Mouse (Mus musculus): ENCODE measurements around the gene Bex6. TPM values are rescaled to one million over a fixed set of nuclear protein-coding genes. Genes with fewer than 3 reads are reported as not detected.

Gene Bex6
- polyA plus RNA-seq, 1 experiment from 2014 or later: not detected

DNA sequence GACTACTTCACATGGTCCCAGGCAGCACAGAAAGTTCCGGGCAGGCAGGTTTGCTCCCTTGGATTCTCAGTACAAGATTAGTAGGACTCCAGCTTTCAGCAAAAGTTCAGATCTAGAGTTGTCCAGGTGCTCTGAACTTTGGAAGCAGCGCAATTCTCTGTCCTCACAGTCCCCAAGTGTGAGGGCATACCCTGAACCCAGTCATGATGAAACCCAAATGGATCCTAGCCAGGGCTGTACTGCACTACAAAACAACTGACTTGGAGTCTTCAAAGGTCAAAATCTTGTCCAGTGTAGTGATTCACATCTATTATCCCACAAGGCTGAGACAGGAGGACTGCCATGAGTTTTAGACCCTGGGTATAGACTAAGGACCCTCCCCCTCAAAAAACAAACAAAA, 22.3 kb upstream of the Bex6 start:
- 90% methylated on average over 2 of the region's 2 CpGs for WGBS
- Histone ChIP-seq H3K4me3 (replicated peaks) (no peak overlapping the region), H3K9ac (replicated peaks) (no peak overlapping the region), H3K27ac (replicated peaks) (no peak overlapping the region), H3K9me3 (replicated peaks) (no peaks in the 10 kb centered on the region), H3K4me2 (no peak overlapping the region), H3K27me3 (replicated peaks) (no peaks in the 10 kb centered on the region), H3K4me1 (peaks cover 13% of the 10 kb centered on the region), H3K36me3 (no peaks in the 10 kb centered on the region)
- no peak for ATAC-seq (ENCODE audit: low FRiP score)

DNA sequence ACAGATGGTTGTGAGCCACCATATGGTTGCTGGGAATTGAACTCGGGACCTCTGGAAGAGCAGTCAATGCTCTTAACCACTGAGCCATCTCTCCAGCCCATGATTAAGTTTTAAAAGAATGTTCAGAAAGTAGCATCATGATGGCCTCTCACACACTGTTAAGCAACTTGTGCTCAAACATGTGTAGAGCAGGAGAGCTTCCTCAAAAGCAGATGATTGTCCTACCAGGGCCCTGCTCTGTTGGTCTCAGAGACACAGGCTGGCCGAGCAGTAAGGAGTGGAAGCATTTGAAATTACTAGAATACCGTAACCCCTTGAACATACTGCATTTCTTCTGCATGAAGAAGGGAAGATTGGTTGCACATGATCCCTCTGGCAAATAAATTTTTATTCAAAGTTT, 20.7 kb upstream of the Bex6 start:
- Histone ChIP-seq H3K4me3 (replicated peaks) (no peak overlapping the region), H3K9me3 (replicated peaks) (no peaks in the 10 kb centered on the region), H3K27me3 (replicated peaks) (no peaks in the 10 kb centered on the region), H3K36me3 (no peaks in the 10 kb centered on the region), H3K4me1 (peaks cover 11% of the 10 kb centered on the region), H3K4me2 (no peak overlapping the region), H3K27ac (replicated peaks) (no peak overlapping the region), H3K9ac (replicated peaks) (no peak overlapping the region)
- WGBS: 92% methylated on average over 3 of the region's 3 CpGs
- no peak for ATAC-seq (ENCODE audit: low FRiP score)

DNA sequence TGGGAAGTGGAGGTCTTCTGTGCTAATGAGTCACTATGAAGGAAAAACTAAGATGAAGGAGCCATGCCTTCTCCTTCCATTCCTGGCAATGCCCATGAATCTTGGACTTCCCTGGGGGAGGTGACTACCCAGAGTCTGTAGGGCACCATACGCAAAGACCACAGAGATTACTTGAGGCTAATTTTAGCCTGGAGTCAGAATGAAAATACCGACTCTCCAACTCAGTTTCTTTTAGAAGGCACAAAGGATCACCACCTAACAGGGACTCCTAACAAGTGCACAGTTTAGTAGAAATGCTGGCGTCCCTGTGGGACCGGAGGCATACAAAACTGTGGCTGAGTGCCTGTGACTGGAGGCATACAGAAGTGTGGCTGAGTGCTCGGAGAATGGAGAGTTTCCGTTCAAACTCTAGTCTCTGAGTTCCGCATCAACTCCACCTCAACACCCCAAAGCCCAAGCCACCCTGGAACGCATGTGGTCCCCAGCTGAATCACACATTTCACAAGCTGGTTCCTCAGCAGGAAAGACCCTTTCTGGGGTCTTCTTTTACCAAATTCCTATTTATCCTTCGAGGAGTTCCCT, 18.8 kb upstream of the Bex6 start:
- Histone ChIP-seq H3K27ac (replicated peaks) (no peak overlapping the region), H3K4me1 (peaks cover 8% of the 10 kb centered on the region), H3K4me2 (no peak overlapping the region), H3K9me3 (replicated peaks) (no peaks in the 10 kb centered on the region), H3K36me3 (no peaks in the 10 kb centered on the region), H3K27me3 (replicated peaks) (0 out of 2 replicates have a peak, but pooled peaks cover 4% of the 10 kb centered on the region), H3K9ac (replicated peaks) (no peak overlapping the region), H3K4me3 (replicated peaks) (no peak overlapping the region)
- 93% methylated on average over 9 of the region's 9 CpGs for WGBS
- ATAC-seq (ENCODE audit: low FRiP score): no peak

DNA sequence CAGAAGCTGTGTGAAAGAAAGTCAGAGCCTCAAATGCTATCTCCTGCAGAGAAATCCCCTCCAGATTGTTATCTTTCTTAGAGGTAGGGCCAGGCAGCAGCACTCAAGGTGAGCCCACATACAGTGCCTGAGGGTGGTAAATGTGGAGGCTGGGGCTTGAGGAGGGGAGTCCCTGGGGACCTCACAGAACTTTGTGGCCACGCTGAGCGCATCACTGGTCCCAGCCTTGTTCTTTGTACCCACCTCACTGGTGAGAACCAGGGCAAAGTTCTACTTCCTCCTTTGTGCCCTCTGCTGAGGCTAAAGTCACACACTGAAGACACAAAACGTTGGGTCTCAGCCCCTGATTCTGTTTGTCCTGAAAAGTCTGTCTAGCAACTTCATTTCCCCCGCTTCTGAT, 16.2 kb upstream of the Bex6 start:
- Histone ChIP-seq H3K4me2 (no peak overlapping the region), H3K9me3 (replicated peaks) (no peaks in the 10 kb centered on the region), H3K36me3 (no peaks in the 10 kb centered on the region), H3K4me3 (replicated peaks) (no peak overlapping the region), H3K4me1 (peaks cover 8% of the 10 kb centered on the region), H3K27ac (replicated peaks) (no peak overlapping the region), H3K9ac (replicated peaks) (no peak overlapping the region), H3K27me3 (replicated peaks) (0 out of 2 replicates have a peak, but pooled peaks cover 4% of the 10 kb centered on the region)
- no peak for ATAC-seq (ENCODE audit: low FRiP score)
- WGBS: 81% methylated on average over 4 of the region's 4 CpGs

DNA sequence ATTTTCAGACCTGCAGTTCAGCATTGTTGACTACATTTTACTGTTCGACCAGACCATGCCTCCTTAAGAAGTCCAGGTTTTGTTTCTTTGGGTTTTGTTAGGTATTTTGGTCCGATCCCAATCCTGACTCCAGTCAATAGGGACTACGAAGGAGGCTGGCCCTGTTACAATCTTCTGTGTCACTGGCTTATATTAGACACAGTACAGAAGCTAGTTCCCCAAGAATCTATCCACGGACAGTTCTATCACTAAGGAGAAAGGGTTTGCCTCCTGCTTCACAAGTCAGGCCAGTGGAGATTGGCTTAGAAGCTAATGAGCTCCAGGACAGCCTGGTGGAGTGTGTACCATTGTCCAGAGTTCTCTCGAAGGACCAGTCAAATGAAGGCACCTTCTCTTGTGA, 15.7 kb upstream of the Bex6 start:
- no peaks in the 10 kb centered on the region for H3K36me3 ChIP-seq
- H3K27me3 ChIP-seq (replicated peaks): 0 out of 2 replicates have a peak, but pooled peaks cover 4% of the 10 kb centered on the region
- no peaks in the 10 kb centered on the region for H3K9me3 ChIP-seq (replicated peaks)
- no peak overlapping the region for H3K4me3 ChIP-seq (replicated peaks)
- WGBS: 86% methylated on average over 5 of the region's 5 CpGs
- ATAC-seq (ENCODE audit: low FRiP score): no peak
- H3K9ac ChIP-seq (replicated peaks): no peak overlapping the region
- peaks cover 8% of the 10 kb centered on the region for H3K4me1 ChIP-seq
- no peak overlapping the region for H3K4me2 ChIP-seq
- no peak overlapping the region for H3K27ac ChIP-seq (replicated peaks)

DNA sequence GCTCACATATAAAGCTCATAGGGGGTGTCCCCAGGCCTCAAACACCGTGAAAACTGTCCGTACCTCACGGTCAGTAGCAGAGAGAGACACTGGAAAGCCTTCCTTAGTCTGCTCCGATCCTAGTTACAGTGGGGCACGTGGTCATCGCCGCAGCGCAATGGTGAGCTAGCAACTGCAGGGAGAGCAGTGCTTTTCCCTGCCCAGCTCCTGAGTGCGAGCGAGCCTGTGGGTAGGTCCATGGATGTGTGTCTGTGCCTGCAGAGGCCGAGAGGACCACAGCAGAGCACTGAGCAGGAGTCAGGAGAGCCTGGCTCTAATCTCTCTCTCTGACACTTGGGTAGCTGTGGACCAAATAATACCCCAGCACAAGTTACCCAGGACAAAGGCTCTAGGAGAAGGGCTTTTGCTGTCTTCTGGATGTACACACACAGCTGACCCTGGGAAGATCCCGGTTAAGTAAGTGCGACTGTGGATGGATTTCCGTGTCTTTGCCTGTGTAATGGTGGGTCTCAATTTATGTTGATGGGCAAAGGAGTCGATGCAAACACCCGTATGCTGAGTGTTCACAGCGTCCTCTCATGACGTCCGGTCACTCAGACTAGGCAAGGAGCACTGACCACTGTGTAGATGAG, 15.1 kb upstream of the Bex6 start:
- no peaks in the 10 kb centered on the region for H3K36me3 ChIP-seq
- H3K4me1 ChIP-seq: peaks cover 8% of the 10 kb centered on the region
- ATAC-seq (ENCODE audit: low FRiP score): no peak
- no peak overlapping the region for H3K9ac ChIP-seq (replicated peaks)
- 77% methylated on average over 19 of the region's 19 CpGs for WGBS
- 0 out of 2 replicates have a peak, but pooled peaks cover 4% of the 10 kb centered on the region for H3K27me3 ChIP-seq (replicated peaks)
- peak overlapping the region; percentile 72; the same call in 1 of the 2 replicates for H3K4me2 ChIP-seq
- H3K27ac ChIP-seq (replicated peaks): no peak overlapping the region
- peak overlapping the region; percentile 39 for H3K4me3 ChIP-seq (replicated peaks)
- H3K9me3 ChIP-seq (replicated peaks): no peaks in the 10 kb centered on the region

DNA sequence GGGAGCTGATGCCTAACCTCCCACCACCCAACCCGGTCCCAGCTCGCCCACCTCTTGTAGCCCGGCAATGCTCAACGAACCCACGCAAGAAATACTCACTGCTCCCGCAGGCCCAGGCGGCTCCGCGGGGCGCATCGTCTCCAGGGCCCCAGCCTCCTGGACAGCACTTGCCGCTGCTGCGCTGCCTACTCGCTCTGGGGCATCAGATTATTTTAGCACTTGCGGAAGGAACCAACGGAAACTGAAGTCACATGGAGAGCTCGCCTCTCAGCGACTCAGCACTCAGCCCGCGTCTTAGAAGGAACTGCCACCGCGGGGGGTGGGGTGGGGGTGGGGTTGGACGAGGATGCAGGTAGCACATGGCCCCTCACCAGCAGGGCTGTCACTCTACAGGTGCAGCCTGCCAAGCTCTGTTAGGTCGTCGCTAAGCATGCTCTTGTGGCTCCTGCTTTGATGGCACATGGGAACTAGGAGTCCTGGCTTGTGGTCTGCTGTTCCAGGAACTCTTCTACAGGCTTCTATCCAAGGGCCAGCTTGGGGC, 14.3 kb upstream of the Bex6 start, which contains the start of gene Nrros:
Nrros (minus strand) TSS at position 314 of the 541 bp plus-strand sequence.
- H3K9ac ChIP-seq (replicated peaks): peak within 1 kb of the TSS; percentile 41
- H3K9me3 ChIP-seq (replicated peaks): no peaks in the 10 kb centered on the region
- whole genome bisulfite sequencing: 5% methylated on average over 25 of the region's 25 CpGs
- peaks cover 8% of the 10 kb centered on the region for H3K4me1 ChIP-seq
- H3K4me2 ChIP-seq: peak within 1 kb of the TSS; percentile 72
- no peak within 1 kb of the TSS for H3K27ac ChIP-seq (replicated peaks)
- 0 out of 2 replicates have a peak, but pooled peaks cover 4% of the 10 kb centered on the region for H3K27me3 ChIP-seq (replicated peaks)
- ATAC-seq (ENCODE audit: low FRiP score): no peak
- peak within 1 kb of the TSS; percentile 39 for H3K4me3 ChIP-seq (replicated peaks)
- no peaks in the 10 kb centered on the region for H3K36me3 ChIP-seq

DNA sequence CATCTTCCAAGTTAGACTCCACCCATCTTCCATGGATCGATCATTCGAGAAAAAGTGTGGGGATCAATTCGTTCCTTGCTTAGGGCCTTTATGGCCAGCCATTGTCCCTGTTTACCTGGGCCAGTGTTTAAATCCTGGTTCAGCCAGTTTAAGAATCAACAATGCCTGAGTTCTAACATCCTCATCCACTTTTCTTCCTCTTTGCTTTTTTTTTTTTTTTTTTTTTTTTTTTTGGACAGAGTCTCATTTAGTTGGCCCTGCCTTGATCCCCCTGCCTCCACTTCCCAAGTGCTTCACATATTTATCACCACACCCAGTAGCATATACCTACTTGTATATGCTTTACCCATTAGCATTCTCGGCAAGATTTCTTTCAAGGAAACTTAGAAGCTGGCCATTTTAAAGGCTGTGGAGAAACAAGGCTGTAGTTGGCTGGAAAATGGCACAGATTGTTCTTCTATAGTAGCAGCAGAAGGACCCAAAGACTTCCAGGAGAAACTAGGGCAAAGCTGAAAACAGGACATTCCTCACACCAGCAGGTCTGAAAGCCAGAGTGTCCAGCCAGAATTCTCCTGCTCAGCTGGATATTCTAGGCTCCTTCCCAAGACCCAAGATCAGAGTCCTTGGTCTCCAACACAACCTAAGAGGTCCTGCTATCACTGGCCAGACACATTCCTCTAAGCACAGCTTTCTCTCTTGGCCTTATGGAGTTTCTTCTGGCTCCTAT, 11.6 kb upstream of the Bex6 start:
- 0 out of 2 replicates have a peak, but pooled peaks cover 4% of the 10 kb centered on the region for H3K27me3 ChIP-seq (replicated peaks)
- no peak overlapping the region for H3K27ac ChIP-seq (replicated peaks)
- peaks cover 8% of the 10 kb centered on the region for H3K4me1 ChIP-seq
- no peak overlapping the region for H3K9ac ChIP-seq (replicated peaks)
- no peaks in the 10 kb centered on the region for H3K9me3 ChIP-seq (replicated peaks)
- no peak for ATAC-seq (ENCODE audit: low FRiP score)
- no peak overlapping the region for H3K4me3 ChIP-seq (replicated peaks)
- H3K4me2 ChIP-seq: no peak overlapping the region
- no peaks in the 10 kb centered on the region for H3K36me3 ChIP-seq
- 98% methylated on average over 4 of the region's 4 CpGs for WGBS

DNA sequence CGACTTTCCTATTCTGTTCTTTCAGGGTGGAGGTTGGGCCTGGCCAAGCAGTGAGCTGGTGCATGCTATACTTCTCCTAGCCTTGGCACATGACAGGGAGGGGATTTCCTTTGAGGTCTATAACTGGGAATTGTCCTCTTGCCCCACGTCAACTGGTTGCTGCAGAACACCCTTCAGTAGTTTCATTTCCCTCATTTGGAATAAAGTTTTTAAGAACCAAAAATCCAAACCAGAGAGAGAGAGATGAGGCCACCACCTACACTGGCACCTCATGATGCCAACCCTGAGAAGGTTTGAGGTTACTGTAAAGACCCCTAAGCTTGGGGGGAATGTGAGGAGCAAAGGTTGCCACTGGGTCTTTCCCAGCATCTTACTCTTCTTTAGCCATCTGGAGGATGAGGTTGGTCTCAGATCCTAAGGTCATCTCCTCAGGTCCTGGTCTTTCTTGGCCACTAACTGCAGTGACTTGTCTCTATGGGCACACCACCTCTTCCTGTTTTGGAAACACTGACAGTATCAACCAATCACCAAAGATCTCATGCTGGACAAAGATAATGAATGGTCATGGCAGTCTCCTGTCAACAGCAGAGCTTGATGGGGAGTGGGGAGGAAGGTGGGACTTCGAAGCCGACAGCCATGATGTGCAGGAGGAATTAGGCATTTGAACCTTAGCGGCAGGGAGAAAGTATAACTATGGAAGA, 8.4 kb upstream of the Bex6 start:
- H3K9me3 ChIP-seq (replicated peaks): no peaks in the 10 kb centered on the region
- H3K4me1 ChIP-seq: no peaks in the 10 kb centered on the region
- H3K27ac ChIP-seq (replicated peaks): no peak overlapping the region
- H3K27me3 ChIP-seq (replicated peaks): no peaks in the 10 kb centered on the region
- no peaks in the 10 kb centered on the region for H3K36me3 ChIP-seq
- H3K4me2 ChIP-seq: no peak overlapping the region
- no peak overlapping the region for H3K4me3 ChIP-seq (replicated peaks)
- no peak overlapping the region for H3K9ac ChIP-seq (replicated peaks)
- 97% methylated on average over 5 of the region's 5 CpGs for WGBS
- ATAC-seq (ENCODE audit: low FRiP score): no peak

DNA sequence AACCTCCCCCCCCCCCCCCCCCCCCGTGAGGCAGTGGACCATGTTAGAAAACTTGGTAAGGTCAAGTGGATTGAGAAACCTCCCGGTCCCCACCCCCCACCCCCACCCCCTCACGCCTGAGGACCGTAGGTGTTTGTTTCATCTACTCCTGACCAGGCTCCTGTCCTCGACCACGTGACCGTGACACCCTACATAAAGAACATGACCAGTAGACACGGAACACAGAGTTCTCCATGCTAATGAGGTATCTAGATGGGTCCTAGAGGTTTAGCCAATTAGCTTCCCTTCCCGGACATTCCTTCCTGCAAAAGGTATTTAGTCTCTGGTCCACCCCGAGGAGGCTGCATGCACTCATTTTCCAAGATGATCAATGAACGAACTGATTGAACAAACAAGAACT, 6.2 kb upstream of the Bex6 start:
- no peaks in the 10 kb centered on the region for H3K9me3 ChIP-seq (replicated peaks)
- no peak overlapping the region for H3K4me2 ChIP-seq
- no peaks in the 10 kb centered on the region for H3K27me3 ChIP-seq (replicated peaks)
- H3K9ac ChIP-seq (replicated peaks): no peak overlapping the region
- H3K4me1 ChIP-seq: no peaks in the 10 kb centered on the region
- ATAC-seq (ENCODE audit: low FRiP score): no peak
- 81% methylated on average over 11 of the region's 11 CpGs for WGBS
- no peaks in the 10 kb centered on the region for H3K36me3 ChIP-seq
- no peak overlapping the region for H3K4me3 ChIP-seq (replicated peaks)
- H3K27ac ChIP-seq (replicated peaks): no peak overlapping the region

DNA sequence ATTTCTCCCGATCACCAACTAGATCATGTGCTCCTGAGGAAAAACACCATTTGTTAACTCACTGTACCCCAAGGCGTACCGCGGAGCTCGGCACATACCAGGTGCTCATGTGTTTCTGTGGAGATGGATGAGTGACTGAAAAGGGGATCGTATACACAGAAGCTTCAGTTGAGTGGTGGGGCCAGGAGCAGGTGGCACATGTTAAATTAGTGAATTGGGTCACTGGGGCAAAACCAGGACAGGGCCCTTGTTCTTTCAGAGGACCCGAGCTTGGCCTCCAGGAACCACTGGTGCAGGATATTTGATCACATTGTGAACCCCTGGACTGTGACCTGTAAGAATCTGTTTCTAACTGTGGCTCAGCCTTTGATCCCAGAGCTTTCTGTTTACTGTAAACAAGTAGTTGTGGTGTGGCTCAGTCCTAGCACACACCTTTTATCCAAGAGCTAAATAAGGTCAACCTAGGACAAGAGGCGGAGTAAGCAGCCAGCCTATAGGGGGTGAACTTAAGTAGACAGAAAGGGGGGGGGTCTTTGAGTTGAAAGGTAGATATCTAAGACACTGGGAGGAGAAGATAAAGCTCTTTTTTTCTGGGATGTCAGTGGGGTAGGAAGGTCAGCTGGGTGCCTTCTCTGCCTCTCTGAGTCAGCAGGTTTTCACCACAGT, 5.2 kb upstream of the Bex6 start:
- H3K27ac ChIP-seq (replicated peaks): no peak overlapping the region
- WGBS: 88% methylated on average over 8 of the region's 8 CpGs
- H3K36me3 ChIP-seq: no peaks in the 10 kb centered on the region
- ATAC-seq (ENCODE audit: low FRiP score): no peak
- no peak overlapping the region for H3K9ac ChIP-seq (replicated peaks)
- no peaks in the 10 kb centered on the region for H3K4me1 ChIP-seq
- H3K9me3 ChIP-seq (replicated peaks): no peaks in the 10 kb centered on the region
- no peak overlapping the region for H3K4me3 ChIP-seq (replicated peaks)
- H3K27me3 ChIP-seq (replicated peaks): no peaks in the 10 kb centered on the region
- no peak overlapping the region for H3K4me2 ChIP-seq
